Mouse (Mus musculus): ENCODE data around the gene Poln. TPM values are rescaled to one million over a fixed set of nuclear protein-coding genes. Genes with fewer than 3 reads are reported as not detected.

The Poln gene
- polyA plus RNA-seq, 2 experiments from 2014 or later, result 0.77 to 3.5 TPM

- no peak for ATAC-seq
These were observed 76.2 kb downstream of the Poln start for GRCm38 (mm10) chr5:34093021-34093420.

GRCm38 (mm10) chr5:34032520-34032919, 136.7 kb downstream of the Poln start:
- ATAC-seq, result no peak

- ATAC-seq, result no peak
These were observed 138.2 kb downstream of the Poln start for GRCm38 (mm10) chr5:34031022-34031421.

- ATAC-seq, result no peak
These were observed 139.1 kb downstream of the Poln start for GRCm38 (mm10) chr5:34030101-34030500.

- no peak for ATAC-seq
These were observed 150.3 kb downstream of the Poln start for GRCm38 (mm10) chr5:34018968-34019367.

GRCm38 (mm10) chr5:34014652-34015051, 154.6 kb downstream of the Poln start:
- no peak for ATAC-seq

- no peak for ATAC-seq
These were observed 161.8 kb downstream of the Poln start for GRCm38 (mm10) chr5:34007392-34007941.

GRCm38 (mm10) chr5:34006832-34007231, 162.4 kb downstream of the Poln start:
- no peak for ATAC-seq

- no peak for ATAC-seq
These were observed 164.6 kb downstream of the Poln start for GRCm38 (mm10) chr5:34004618-34005017.

GRCm38 (mm10) chr5:34002636-34003035, 166.6 kb downstream of the Poln start:
- ATAC-seq, result no peak

GRCm38 (mm10) chr5:34001401-34001800, 167.8 kb downstream of the Poln start:
- ATAC-seq, result no peak

GRCm38 (mm10) chr5:34000809-34001208, 168.4 kb downstream of the Poln start:
- ATAC-seq, result no peak

- no peak for ATAC-seq
These were observed 169.7 kb downstream of the Poln start for GRCm38 (mm10) chr5:33999466-34000090.

- ATAC-seq, result no peak
These were observed 170.8 kb downstream of the Poln start for GRCm38 (mm10) chr5:33998505-33998877.

- ATAC-seq, result no peak
These were observed 171.3 kb downstream of the Poln start for GRCm38 (mm10) chr5:33997829-33998504.

- no peak for ATAC-seq
These were observed 172.1 kb downstream of the Poln start for GRCm38 (mm10) chr5:33997051-33997741.

- ATAC-seq, result no peak
These were observed 172.6 kb downstream of the Poln start for GRCm38 (mm10) chr5:33996694-33997045.

GRCm38 (mm10) chr5:33995843-33996693, 173.2 kb downstream of the Poln start, which contains the start of gene Nat8l:
Gene Nat8l, plus strand, starts transcription at chr5:33995984.
- ATAC-seq, result no peak

GRCm38 (mm10) chr5:33994671-33995625, 174.3 kb downstream of the Poln start:
- ATAC-seq, result no peak

- ATAC-seq, result no peak
These were observed 185.7 kb downstream of the Poln start, which contains the start of gene Gm1673 for GRCm38 (mm10) chr5:33983309-33984121. Gene Gm1673, plus strand, starts transcription at chr5:33983433.
